Mouse (Mus musculus): ENCODE data around the gene Lingo1.

DNA sequence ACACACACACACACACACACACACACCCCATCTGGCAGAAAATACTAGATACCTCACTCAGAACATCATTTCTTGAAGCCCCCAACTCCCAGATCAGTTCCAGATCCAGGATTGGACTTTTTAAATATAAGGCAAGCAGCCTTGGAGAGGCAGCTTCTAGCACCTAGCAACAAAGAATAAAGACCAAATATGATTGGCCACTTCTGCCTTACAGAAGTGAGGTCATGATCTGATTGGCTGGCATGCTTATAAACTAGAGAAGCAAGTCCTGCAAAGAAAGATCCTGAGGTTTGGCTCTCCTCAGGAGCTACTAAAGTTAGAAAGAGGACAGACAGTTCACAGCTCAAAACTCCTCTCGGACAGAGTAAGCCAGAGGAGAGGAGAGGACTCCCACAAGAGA is 14.6 kb upstream of the Lingo1 start:
- TF ChIP-seq CTCF (IDR thresholded peaks at IDR 0.05; ENCODE audit: extremely low read depth, insufficient read depth, insufficient read length, insufficient replicate concordance) (no peak), POLR2A (IDR thresholded peaks at IDR 0.05; ENCODE audit: low read depth, low read length) (no peak)

Data from spleen, adult 2 months (tissue).